ENCODE assay signal across 16 mouse cellular contexts in the genomic region with DNA sequence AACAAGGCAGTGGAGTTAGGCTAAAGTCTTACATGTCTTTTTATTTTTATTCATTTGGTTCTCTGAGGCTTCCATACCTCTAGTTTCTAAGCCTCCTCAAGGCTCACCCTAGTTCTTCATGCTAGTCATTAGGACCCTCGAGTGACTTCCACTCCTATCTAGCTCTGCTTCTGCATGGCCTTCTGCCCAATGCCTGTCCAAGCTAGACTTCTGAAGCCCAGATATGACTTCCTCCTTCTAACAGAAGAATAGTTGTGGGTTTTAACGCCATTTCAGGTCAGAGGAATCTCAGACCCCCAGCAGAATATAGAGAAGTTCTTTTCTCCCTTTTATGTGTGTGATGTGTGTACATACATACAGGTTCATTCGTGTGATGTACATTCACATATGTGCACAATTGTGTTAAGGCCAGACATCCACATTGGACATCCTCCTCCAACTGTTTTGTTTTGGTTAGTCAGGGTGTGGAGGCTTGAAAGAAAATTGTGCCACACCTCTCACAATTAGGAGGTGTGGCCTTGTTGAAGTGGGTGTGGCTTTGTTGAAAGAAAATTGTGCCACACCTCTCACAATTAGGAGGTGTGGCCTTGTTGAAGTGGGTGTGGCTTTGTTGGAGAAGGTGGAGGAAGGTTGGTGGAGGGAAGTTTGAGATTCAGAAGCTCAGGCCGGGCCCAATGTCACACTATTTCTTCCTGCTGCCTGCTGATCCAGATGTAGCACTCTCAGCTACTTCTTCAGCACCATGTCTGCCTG. TPM values are rescaled to one million over a fixed set of nuclear protein-coding genes. Genes with fewer than 3 reads are reported as not detected.
DNase-seq lines count a peak whose midpoint lies in the region; ATAC-seq and TF ChIP-seq lines count a peak whose summit lies in the region.
"Had no signal": no experiment of that assay in that cellular context is flagged by ENCODE, and none has a peak within 500 bp of the region (broad histone marks: within the 10 kb centered on the region; RNA-seq: fewer than 3 reads in every experiment).

No protein-coding gene starts in this region.

- peak; percentile 36; the same call in 1 of the 2 replicates for ATAC-seq in intestine, postnatal 0 days
- ATAC-seq in monocyte, adult 5-6 weeks (replicated peaks; ENCODE audit: insufficient number of reproducible peaks, low FRiP score, low TSS enrichment, poor library complexity, severe bottlenecking), result peak; percentile 89

- no peak for TF ChIP-seq CTCF in intestine, postnatal 0 days (IDR thresholded peaks at IDR 0.05; ENCODE audit: low read depth)

- H3K36me3 ChIP-seq in intestine, postnatal 0 days (ENCODE audit: control insufficient read depth, insufficient read depth), result no peaks in the 10 kb centered on the region
- H3K36me3 ChIP-seq: heart, embryonic 13.5 days; hindbrain, embryonic 10.5 days had no signal

- H3K27me3 ChIP-seq in intestine, postnatal 0 days (replicated peaks; ENCODE audit: control insufficient read depth, insufficient read depth, low read length), result no peaks in the 10 kb centered on the region
- H3K27me3 ChIP-seq: heart, embryonic 13.5 days had no signal

- WGBS in intestine, postnatal 0 days, result 72% methylated on average over 4 of the region's 4 CpGs

- peak; percentile 33 to 40 for DNase-seq in B cell, adult 2 months
- peak; percentile 85 for DNase-seq in ZHBTc4 (ENCODE audit: low read depth, low spot score)
- no peak for DNase-seq in left cerebral cortex, adult 18-20 months (ENCODE audit: low spot score in 2 of 2)
- DNase-seq in adrenal gland, adult (ENCODE audit: inconsistent age in 2 of 2, low spot score in 1 of 2), result no peak
- DNase-seq in right cerebral cortex, postnatal 4 days, result no peak
- DNase-seq: cerebellum, adult 2 months; gastrocnemius, postnatal 25 days; kidney, adult 11 months; lung, embryonic 14.5 days; right cerebral cortex, postnatal 14 days; thymus, postnatal 25 days had no signal

- no peak overlapping the region for H3K4me2 ChIP-seq in intestine, postnatal 0 days (replicated peaks; ENCODE audit: low read depth)
- H3K4me2 ChIP-seq: heart, embryonic 13.5 days; lung, embryonic 14.5 days had no signal

- H3K9ac ChIP-seq in intestine, postnatal 0 days (ENCODE audit: low read depth, low read length), result no peak overlapping the region
- H3K9ac ChIP-seq: heart, embryonic 13.5 days; lung, embryonic 14.5 days had no signal

- H3K9me3 ChIP-seq in intestine, postnatal 0 days (ENCODE audit: control insufficient read depth), result no peaks in the 10 kb centered on the region
- H3K9me3 ChIP-seq: heart, embryonic 13.5 days; hindbrain, embryonic 10.5 days; megakaryocyte, embryonic 14.5 days had no signal

- no peak overlapping the region for H3K27ac ChIP-seq in intestine, postnatal 0 days (ENCODE audit: low read depth, low read length)
- H3K27ac ChIP-seq: heart, embryonic 13.5 days; hindbrain, embryonic 10.5 days had no signal

- H3K4me3 ChIP-seq in intestine, postnatal 0 days (ENCODE audit: low read depth, low read length), result no peak overlapping the region
- H3K4me3 ChIP-seq: heart, embryonic 13.5 days; hindbrain, embryonic 10.5 days; megakaryocyte, embryonic 14.5 days had no signal

- H3K4me1 ChIP-seq in intestine, postnatal 0 days (replicated peaks; ENCODE audit: control insufficient read depth, insufficient read depth, low read length), result no peaks in the 10 kb centered on the region
- H3K4me1 ChIP-seq: heart, embryonic 13.5 days; hindbrain, embryonic 10.5 days had no signal

RNA-seq across cellular contexts. Expression of gene A630001G21Rik, which starts 1.2 kb away (rescaled TPM):
- 0.55 and 0.78 TPM in 2 replicates for polyA plus RNA-seq in intestine, postnatal 0 days (2015; fragmentation: Nextera tagmentation; extraction: Ambion mirVana)
- 106 to 140 TPM (median 120 TPM) in 3 replicates for total RNA-seq in monocyte, adult 5-6 weeks (2017)
- under 1 TPM; 0.19 to 0.63 TPM for total RNA-seq in left cerebral cortex, adult 18-20 months (2021)

RNA-seq across cellular contexts. Expression of gene Cab39, which starts 13.6 kb away (rescaled TPM):
- polyA plus RNA-seq in intestine, postnatal 0 days (2015; fragmentation: Nextera tagmentation; extraction: Ambion mirVana), result 33.8 and 36.6 TPM in 2 replicates
- total RNA-seq in monocyte, adult 5-6 weeks (2017), result 211 to 234 TPM (median 220 TPM) in 3 replicates
- 100 to 1,000 TPM; 170 to 175 TPM for total RNA-seq in left cerebral cortex, adult 18-20 months (2021)

Comparison
In these comparisons a context has a peak if more than half of its experiments do, and no peak if none do; other contexts are left out.
1. DNase-seq: peak in B cell, adult 2 months (2 of 2) and ZHBTc4 (single experiment); none in left cerebral cortex, adult 18-20 months (0 of 2), adrenal gland, adult (0 of 2) and right cerebral cortex, postnatal 4 days (single experiment).
2. RNA of gene A630001G21Rik, which starts 1.2 kb away (total RNA-seq): 106 to 140 TPM in monocyte, adult 5-6 weeks; 0.19 to 0.63 TPM in left cerebral cortex, adult 18-20 months; every median in the first group is over 10 times any median in the second.